Mouse (Mus musculus) cerebellum, adult 8-10 months (tissue): ENCODE results near the gene Grm5.

ENCODE experiments used
- DNase-seq: peaks from one replicate; pipeline ENCODE4 v3.0.0; 2022

The Grm5 gene

GRCm38 (mm10) chr7:87925956-87926355 is 342.0 kb downstream of the Grm5 start:
- no peak for DNase-seq

- DNase-seq = no peak
Measured at GRCm38 (mm10) chr7:87937415-87937814, 353.4 kb downstream of the Grm5 start.

- no peak for DNase-seq
Measured at GRCm38 (mm10) chr7:87938265-87938664, 354.3 kb downstream of the Grm5 start.

- no peak for DNase-seq
Measured at GRCm38 (mm10) chr7:87950205-87950604, 366.2 kb downstream of the Grm5 start.

- DNase-seq = no peak
Measured at GRCm38 (mm10) chr7:87973216-87973615, 389.2 kb downstream of the Grm5 start.

GRCm38 (mm10) chr7:87975041-87975440 is 391.1 kb downstream of the Grm5 start:
- no peak for DNase-seq

GRCm38 (mm10) chr7:87983494-87983893 is 399.5 kb downstream of the Grm5 start:
- DNase-seq = no peak

- DNase-seq = no peak
Measured at GRCm38 (mm10) chr7:88014451-88014850, 430.5 kb downstream of the Grm5 start.

- DNase-seq = no peak
Measured at GRCm38 (mm10) chr7:88027411-88028132, 443.6 kb downstream of the Grm5 start.

- DNase-seq = no peak
Measured at GRCm38 (mm10) chr7:88047366-88047765, 463.4 kb downstream of the Grm5 start.

- no peak for DNase-seq
Measured at GRCm38 (mm10) chr7:88054224-88054938, 470.4 kb downstream of the Grm5 start.

- no peak for DNase-seq
Measured at GRCm38 (mm10) chr7:88056438-88056837, 472.5 kb downstream of the Grm5 start.

GRCm38 (mm10) chr7:88091115-88091514 is 507.1 kb downstream of the Grm5 start:
- no peak for DNase-seq

GRCm38 (mm10) chr7:88096536-88097107 is 512.7 kb downstream of the Grm5 start:
- no peak for DNase-seq

GRCm38 (mm10) chr7:88097715-88098114 is 513.7 kb downstream of the Grm5 start:
- peak; percentile 6 for DNase-seq

GRCm38 (mm10) chr7:88116724-88117409 is 532.9 kb downstream of the Grm5 start:
- DNase-seq = no peak

GRCm38 (mm10) chr7:88128080-88128848 is 544.3 kb downstream of the Grm5 start:
- DNase-seq = no peak

GRCm38 (mm10) chr7:88129536-88130487 is 545.8 kb downstream of the Grm5 start:
- DNase-seq = no peak

- no peak for DNase-seq
Measured at GRCm38 (mm10) chr7:88130488-88130849, 546.5 kb downstream of the Grm5 start.

- DNase-seq = no peak
Measured at GRCm38 (mm10) chr7:88159542-88160241, 575.7 kb downstream of the Grm5 start.

GRCm38 (mm10) chr7:88161586-88161985 is 577.6 kb downstream of the Grm5 start:
- DNase-seq = no peak
